Mouse (Mus musculus) spleen, embryonic (tissue): Measurements from ENCODE around the gene Kat6b.

Experiments used
- CTCF ChIA-PET: fragments of 350-600 bp; sonication (Branson Sonifier 250); formaldehyde crosslinking; loops from one replicate; lab custom pipeline; 2022; lab: Charles Lee

Gene Kat6b

GRCm38 (mm10) chr14:21653813-21654212 is 172.6 kb downstream of the Kat6b start:
- CTCF ChIA-PET: no interaction called here

GRCm38 (mm10) chr14:21659155-21659554 is 177.9 kb downstream of the Kat6b start:
- CTCF ChIA-PET: no interaction called here

GRCm38 (mm10) chr14:21659652-21660051 is 178.4 kb downstream of the Kat6b start:
- CTCF ChIA-PET: no interaction called here

- CTCF ChIA-PET: interaction anchor here (0.6 kb wide), 1 partner anchor 16 kb away, joined by 10 read pairs; no protein-coding TSS in a partner anchor
These were observed 181.4 kb downstream of the Kat6b start for GRCm38 (mm10) chr14:21662465-21663142.

- CTCF ChIA-PET: no interaction called here
These were observed 188.0 kb downstream of the Kat6b start for GRCm38 (mm10) chr14:21669218-21669617.

GRCm38 (mm10) chr14:21669633-21670421 is 188.6 kb downstream of the Kat6b start:
- CTCF ChIA-PET: interaction anchor here (0.5 kb wide), 1 partner anchor 53 kb away, joined by 3 read pairs; no protein-coding TSS in a partner anchor

- CTCF ChIA-PET: interaction anchor here (0.5 kb wide), 1 partner anchor 54 kb away, joined by 3 read pairs; no protein-coding TSS in a partner anchor
These were observed 189.3 kb downstream of the Kat6b start for GRCm38 (mm10) chr14:21670422-21671006.

- CTCF ChIA-PET: no interaction called here
These were observed 191.9 kb downstream of the Kat6b start for GRCm38 (mm10) chr14:21673100-21673499.

- CTCF ChIA-PET: no interaction called here
These were observed 193.2 kb downstream of the Kat6b start for GRCm38 (mm10) chr14:21674471-21674870.

GRCm38 (mm10) chr14:21676223-21676622 is 195.0 kb downstream of the Kat6b start:
- CTCF ChIA-PET: no interaction called here

- CTCF ChIA-PET: interaction anchor here (0.6 to 0.8 kb wide), 2 partner anchors 16 to 72 kb away, joined by 3 to 10 read pairs; partner anchors contain the start of gene Dusp13
These were observed 197.5 kb downstream of the Kat6b start for GRCm38 (mm10) chr14:21678509-21679285.

- CTCF ChIA-PET: interaction anchor here (0.8 kb wide), 1 partner anchor 71 kb away, joined by 3 read pairs; the partner anchor contains the start of gene Dusp13
These were observed 198.5 kb downstream of the Kat6b start for GRCm38 (mm10) chr14:21679631-21680201.

- CTCF ChIA-PET: no interaction called here
These were observed 201.5 kb downstream of the Kat6b start for GRCm38 (mm10) chr14:21682681-21683129.

GRCm38 (mm10) chr14:21683834-21684233 is 202.6 kb downstream of the Kat6b start:
- CTCF ChIA-PET: interaction anchor here (0.7 kb wide), 1 partner anchor 1229 kb away, joined by 4 read pairs; no protein-coding TSS in a partner anchor

- CTCF ChIA-PET: no interaction called here
These were observed 204.3 kb downstream of the Kat6b start for GRCm38 (mm10) chr14:21685411-21686146.

- CTCF ChIA-PET: no interaction called here
These were observed 205.4 kb downstream of the Kat6b start for GRCm38 (mm10) chr14:21686376-21687279.

GRCm38 (mm10) chr14:21691070-21691469 is 209.8 kb downstream of the Kat6b start:
- CTCF ChIA-PET: no interaction called here

- CTCF ChIA-PET: no interaction called here
These were observed 213.8 kb downstream of the Kat6b start for GRCm38 (mm10) chr14:21695020-21695419.
